Mouse (Mus musculus): ENCODE data around the gene Asb15. TPM values are rescaled to one million over a fixed set of nuclear protein-coding genes. Genes with fewer than 3 reads are reported as not detected.

Gene Asb15
- total and polyA plus RNA-seq, 2 experiments from 2014 or later: 0.05 TPM; not detected in 1

DNA sequence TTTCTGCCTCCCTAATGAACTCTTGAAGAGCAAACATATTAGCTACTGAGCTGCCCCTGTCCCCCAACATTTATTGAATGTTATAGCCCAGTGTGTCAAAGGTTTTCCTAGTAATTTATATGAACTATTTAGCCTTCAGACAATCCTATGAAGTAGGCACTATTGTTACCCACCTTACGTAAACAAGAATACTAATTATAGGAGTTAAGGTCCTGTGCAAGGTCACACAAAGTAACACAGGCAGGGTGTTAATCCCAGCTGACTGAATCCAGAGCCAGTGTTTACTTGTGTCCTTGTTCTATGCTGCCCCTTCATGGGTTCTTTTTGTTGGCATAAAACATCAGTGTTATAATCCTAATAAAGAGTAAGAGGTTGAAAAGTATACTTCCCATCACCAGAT, 41.8 kb downstream of the Asb15 start:
- no peaks in the 10 kb centered on the region for H3K36me3 ChIP-seq (ENCODE audit: insufficient read depth, low read length)
- H3K4me2 ChIP-seq (ENCODE audit: low read depth, low read length, poor library complexity, severe bottlenecking): no peak overlapping the region
- H3K27ac ChIP-seq (ENCODE audit: low read depth, low read length): no peak overlapping the region
- DNase-seq (ENCODE audit: low spot score) (no peak), ATAC-seq (ENCODE audit: low FRiP score) (no peak)
- H3K9me3 ChIP-seq (ENCODE audit: low read length): no peaks in the 10 kb centered on the region
- H3K27me3 ChIP-seq (ENCODE audit: insufficient read depth, low read length): no peaks in the 10 kb centered on the region
- no peak overlapping the region for H3K4me3 ChIP-seq (ENCODE audit: low read depth, low read length)
- 94% methylated on average over 1 of the region's 1 CpGs for WGBS
- TF ChIP-seq CTCF (IDR thresholded peaks at IDR 0.05): no peak
- no peaks in the 10 kb centered on the region for H3K4me1 ChIP-seq (ENCODE audit: insufficient read depth, low read length)
- H3K9ac ChIP-seq (replicated peaks; ENCODE audit: low read length, poor library complexity, severe bottlenecking): no peak overlapping the region

DNA sequence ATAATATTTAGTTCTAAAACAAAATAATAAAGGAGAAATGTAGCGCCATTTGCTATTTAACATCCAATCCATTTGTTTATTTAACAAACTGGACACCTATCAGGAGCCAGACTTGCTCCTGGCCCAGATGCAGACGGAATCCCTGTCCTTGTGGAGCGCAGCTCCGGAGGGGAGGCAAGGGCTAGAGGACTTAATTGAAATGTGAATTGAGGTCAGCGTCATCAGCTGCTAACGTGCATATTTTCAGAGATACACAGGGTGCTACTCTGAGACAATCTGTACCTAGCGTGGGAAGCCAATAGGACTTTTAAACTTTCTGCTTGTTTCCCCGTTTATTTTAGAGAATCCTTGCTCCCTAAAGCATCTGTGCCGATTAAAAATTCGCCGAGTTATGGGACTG, 42.3 kb downstream of the Asb15 start:
- H3K9me3 ChIP-seq (ENCODE audit: low read length): no peaks in the 10 kb centered on the region
- no peak overlapping the region for H3K4me2 ChIP-seq (ENCODE audit: low read depth, low read length, poor library complexity, severe bottlenecking)
- no peaks in the 10 kb centered on the region for H3K36me3 ChIP-seq (ENCODE audit: insufficient read depth, low read length)
- WGBS: 70% methylated on average over 11 of the region's 11 CpGs
- no peak overlapping the region for H3K4me3 ChIP-seq (ENCODE audit: low read depth, low read length)
- no peak overlapping the region for H3K9ac ChIP-seq (replicated peaks; ENCODE audit: low read length, poor library complexity, severe bottlenecking)
- H3K27ac ChIP-seq (ENCODE audit: low read depth, low read length): no peak overlapping the region
- H3K4me1 ChIP-seq (ENCODE audit: insufficient read depth, low read length): no peaks in the 10 kb centered on the region
- no peaks in the 10 kb centered on the region for H3K27me3 ChIP-seq (ENCODE audit: insufficient read depth, low read length)
- ATAC-seq (ENCODE audit: low FRiP score): no peak
- no peak for TF ChIP-seq CTCF (IDR thresholded peaks at IDR 0.05)
- no peak for DNase-seq (ENCODE audit: low spot score)

DNA sequence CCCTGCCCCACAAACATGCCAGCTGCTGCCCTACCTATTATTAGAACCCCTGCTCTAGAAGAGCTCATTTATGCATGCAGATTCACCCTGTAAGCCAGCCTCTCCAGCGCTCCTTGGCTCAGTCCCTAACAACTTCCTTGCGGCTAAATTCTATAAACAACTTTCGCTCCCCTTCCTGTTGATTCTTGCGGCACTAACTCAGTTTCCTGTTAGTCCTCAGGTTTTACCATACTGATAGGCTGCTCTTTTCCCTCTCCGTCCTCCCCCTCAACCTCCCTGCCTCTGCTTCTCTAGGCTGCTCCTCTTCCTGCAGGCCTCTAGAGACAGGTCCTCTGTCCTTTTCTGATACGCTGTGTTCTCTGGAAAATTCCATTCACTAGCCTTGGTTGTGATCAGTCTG, 43.2 kb downstream of the Asb15 start:
- Histone ChIP-seq H3K27ac (ENCODE audit: low read depth, low read length) (no peak overlapping the region), H3K36me3 (ENCODE audit: insufficient read depth, low read length) (no peaks in the 10 kb centered on the region), H3K4me2 (ENCODE audit: low read depth, low read length, poor library complexity, severe bottlenecking) (no peak overlapping the region), H3K9me3 (ENCODE audit: low read length) (no peaks in the 10 kb centered on the region), H3K27me3 (ENCODE audit: insufficient read depth, low read length) (no peaks in the 10 kb centered on the region), H3K4me1 (ENCODE audit: insufficient read depth, low read length) (no peaks in the 10 kb centered on the region), H3K4me3 (ENCODE audit: low read depth, low read length) (no peak overlapping the region), H3K9ac (replicated peaks; ENCODE audit: low read length, poor library complexity, severe bottlenecking) (no peak overlapping the region)
- WGBS: 79% methylated on average over 6 of the region's 6 CpGs
- TF ChIP-seq CTCF (IDR thresholded peaks at IDR 0.05): no peak
- ATAC-seq (ENCODE audit: low FRiP score): no peak
- no peak for DNase-seq (ENCODE audit: low spot score)

- Histone ChIP-seq H3K36me3 (ENCODE audit: insufficient read depth, low read length) (no peaks in the 10 kb centered on the region), H3K9me3 (ENCODE audit: low read length) (no peaks in the 10 kb centered on the region), H3K27ac (ENCODE audit: low read depth, low read length) (no peak overlapping the region), H3K4me3 (ENCODE audit: low read depth, low read length) (no peak overlapping the region), H3K4me2 (ENCODE audit: low read depth, low read length, poor library complexity, severe bottlenecking) (no peak overlapping the region), H3K4me1 (ENCODE audit: insufficient read depth, low read length) (no peaks in the 10 kb centered on the region), H3K27me3 (ENCODE audit: insufficient read depth, low read length) (no peaks in the 10 kb centered on the region), H3K9ac (replicated peaks; ENCODE audit: low read length, poor library complexity, severe bottlenecking) (no peak overlapping the region)
- no peak for TF ChIP-seq CTCF (IDR thresholded peaks at IDR 0.05)
- DNase-seq (ENCODE audit: low spot score) (no peak), ATAC-seq (ENCODE audit: low FRiP score) (no peak)
- WGBS: 92% methylated on average over 14 of the region's 14 CpGs
Measured at GRCm38 (mm10) chr6:24572431-24572830, 44.5 kb downstream of the Asb15 start.

- no peaks in the 10 kb centered on the region for H3K27me3 ChIP-seq (ENCODE audit: insufficient read depth, low read length)
- H3K9me3 ChIP-seq (ENCODE audit: low read length): no peaks in the 10 kb centered on the region
- no peaks in the 10 kb centered on the region for H3K36me3 ChIP-seq (ENCODE audit: insufficient read depth, low read length)
- DNase-seq (ENCODE audit: low spot score) (no peak), ATAC-seq (ENCODE audit: low FRiP score) (no peak)
- no peak overlapping the region for H3K27ac ChIP-seq (ENCODE audit: low read depth, low read length)
- no peak overlapping the region for H3K9ac ChIP-seq (replicated peaks; ENCODE audit: low read length, poor library complexity, severe bottlenecking)
- H3K4me3 ChIP-seq (ENCODE audit: low read depth, low read length): no peak overlapping the region
- H3K4me2 ChIP-seq (ENCODE audit: low read depth, low read length, poor library complexity, severe bottlenecking): no peak overlapping the region
- TF ChIP-seq CTCF (IDR thresholded peaks at IDR 0.05): no peak
- H3K4me1 ChIP-seq (ENCODE audit: insufficient read depth, low read length): no peaks in the 10 kb centered on the region
Measured at GRCm38 (mm10) chr6:24573319-24573718, 45.4 kb downstream of the Asb15 start.

- no peaks in the 10 kb centered on the region for H3K27me3 ChIP-seq (ENCODE audit: insufficient read depth, low read length)
- H3K4me3 ChIP-seq (ENCODE audit: low read depth, low read length): no peak overlapping the region
- no peaks in the 10 kb centered on the region for H3K36me3 ChIP-seq (ENCODE audit: insufficient read depth, low read length)
- H3K4me1 ChIP-seq (ENCODE audit: insufficient read depth, low read length): no peaks in the 10 kb centered on the region
- no peaks in the 10 kb centered on the region for H3K9me3 ChIP-seq (ENCODE audit: low read length)
- 79% methylated on average over 3 of the region's 3 CpGs for WGBS
- ATAC-seq (ENCODE audit: low FRiP score) (no peak), DNase-seq (ENCODE audit: low spot score) (no peak)
- H3K27ac ChIP-seq (ENCODE audit: low read depth, low read length): no peak overlapping the region
- H3K4me2 ChIP-seq (ENCODE audit: low read depth, low read length, poor library complexity, severe bottlenecking): no peak overlapping the region
- no peak for TF ChIP-seq CTCF (IDR thresholded peaks at IDR 0.05)
- H3K9ac ChIP-seq (replicated peaks; ENCODE audit: low read length, poor library complexity, severe bottlenecking): no peak overlapping the region
Measured at GRCm38 (mm10) chr6:24583456-24583855, 55.5 kb downstream of the Asb15 start.
